Mouse (Mus musculus) liver, embryonic 14.5 days (tissue): Measurements from ENCODE around the gene Skint3.

Experiments used
- CTCF ChIP-seq: IDR thresholded peaks from 2 replicates; pipeline ENCODE4 v1.5.1; 2016; ENCODE audit warnings: antibody characterized with exemption, low read depth, control low read depth
- EP300 ChIP-seq: IDR thresholded peaks from 2 replicates; pipeline ENCODE4 v1.6.1; 2016; ENCODE audit warnings: antibody characterized with exemption, low read depth

DNA sequence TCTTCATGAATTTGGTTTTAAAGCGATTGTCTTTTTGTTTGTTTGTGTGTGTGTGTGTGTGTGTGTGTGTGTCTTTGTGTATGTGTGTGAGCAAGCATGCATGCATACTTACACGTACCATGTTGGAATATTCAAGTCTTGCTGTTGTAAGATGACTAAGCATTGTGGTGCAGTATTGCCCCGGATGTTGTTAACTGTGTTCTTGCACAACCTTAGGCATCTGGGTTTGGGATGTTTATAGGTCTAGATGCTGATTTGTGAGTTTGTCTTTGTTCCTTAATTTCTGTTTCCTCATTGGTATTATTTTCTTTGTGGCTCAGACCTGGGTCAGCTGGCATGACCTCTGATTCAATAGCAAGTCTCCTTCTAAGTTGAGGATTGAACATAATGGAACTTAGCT is 11.9 kb downstream of the Skint3 start:
- no peak for TF ChIP-seq EP300
- no peak for TF ChIP-seq CTCF
